Mouse (Mus musculus) CH12.LX (cell line): ENCODE data around the gene Prrx2. TPM values are rescaled to one million over a fixed set of nuclear protein-coding genes. Genes with fewer than 3 reads are reported as not detected.
A peak's percentile ranks its signal among the peaks of the same experiment; 100 is the strongest.
"Not testable (repeated sequence)": the region's sequence is repeated elsewhere in the genome, so short reads cannot be mapped to it uniquely, and the experiment has no call there.

Experiments
- DNase-seq: peaks from one replicate; pipeline ENCODE4 v3.0.0-alpha.2; 2013; ENCODE audit errors: extremely low read depth
- H3K27ac ChIP-seq: 2 replicates; pipeline ENCODE4 v1.5.1; 2012; ENCODE audit warnings: low read depth, mild to moderate bottlenecking, control low read depth, moderate library complexity; ENCODE audit not compliant: insufficient read depth
- H3K27me3 ChIP-seq: replicated peaks from 2 replicates; pipeline ENCODE3; 2012; ENCODE audit warnings: inconsistent platforms
- H3K36me3 ChIP-seq, 2 experiments: replicated peaks in 1 of 2; 2 replicates each; pipeline versions ENCODE3 to v1.6.1; 2012; ENCODE audit warnings: inconsistent platforms in 1 of 2, low read length in 1 of 2, mild to moderate bottlenecking in 1 of 2, mixed read lengths in 1 of 2, moderate library complexity in 1 of 2; ENCODE audit not compliant: control insufficient read depth in 1 of 2, insufficient read depth in 1 of 2
- H3K4me1 ChIP-seq, 2 experiments: 2 replicates each; pipeline ENCODE4 v1.6.1; 2012; ENCODE audit warnings: inconsistent platforms in 1 of 2, moderate library complexity in 1 of 2; ENCODE audit not compliant: insufficient read depth in 2 of 2, control insufficient read depth in 1 of 2
- H3K4me2 ChIP-seq: 2 replicates; pipeline ENCODE4 v1.6.1; 2012; ENCODE audit warnings: low read depth, mild to moderate bottlenecking, control low read depth; ENCODE audit not compliant: poor library complexity, insufficient read depth, severe bottlenecking
- H3K4me3 ChIP-seq, 3 experiments: fragments of 150-350 bp in 1 of 3; sonication (generic) in 1 of 3; replicated peaks in 1 of 3; 2 replicates each; pipeline versions ENCODE3 to v1.5.1; 2011 to 2012; ENCODE audit warnings: low read depth in 2 of 3, low read length in 2 of 3, mild to moderate bottlenecking in 2 of 3, moderate library complexity in 2 of 3, control low read depth in 1 of 3, improper control_type of control experiment in 1 of 3, inconsistent platforms in 1 of 3, mixed read lengths in 1 of 3; ENCODE audit not compliant: poor library complexity in 1 of 3
- H3K79me2 ChIP-seq: replicated peaks from 2 replicates; pipeline ENCODE4 v1.6.1; 2012; ENCODE audit warnings: mild to moderate bottlenecking, moderate library complexity; ENCODE audit not compliant: control insufficient read depth, poor library complexity, insufficient read depth, severe bottlenecking; ENCODE audit errors: extremely low read depth
- H3K9ac ChIP-seq: 2 replicates; pipeline ENCODE4 v1.6.1; 2012; ENCODE audit warnings: low read depth, mild to moderate bottlenecking, control low read depth, moderate library complexity; ENCODE audit not compliant: insufficient read depth
- H3K9me3 ChIP-seq: replicated peaks from 2 replicates; pipeline ENCODE3; 2012; ENCODE audit warnings: low read length, inconsistent platforms, mixed read lengths
- TBP ChIP-seq: conservative IDR thresholded peaks from 2 replicates; pipeline ENCODE4 v1.6.1; 2011; ENCODE audit warnings: low read depth, low read length, improper control_type of control experiment
- dilution Hi-C: fragments of 300-500 bp; cut with MboI; formaldehyde crosslinking; loops from 2 replicates; pipeline ENCODE4 v1.14.3; 2020; ENCODE audit warnings: low sequenced_read_pairs; ENCODE audit not compliant: extremely low pct_unique_long_range_greater_than_20kb, extremely low pct_ligation_motif_present
- in situ Hi-C: fragments of 300-500 bp; cut with MboI; formaldehyde crosslinking; loops from 3 replicates; pipeline ENCODE4 v1.14.3; 2019; ENCODE audit warnings: low sequenced_read_pairs, low pct_ligation_motif_present, low pct_unique_long_range_greater_than_20kb, mixed read lengths
- polyA plus RNA-seq: library from polyadenylated mRNA; unstranded; fragments of >175 nt; gene quantifications from 2 replicates; pipeline ENCODE4 v1.2.1, GENCODE M21; 2012; ENCODE audit warnings: low read depth; ENCODE audit not compliant: insufficient read length
- total RNA-seq, 2 experiments: library from RNA; depleted of rRNA; stranded (reverse); fragments of 300-350 nt in 1 of 2; fragments of >200 nt in 1 of 2; gene quantifications; 2 replicates each; pipeline ENCODE4 v1.2.3; 2012 to 2014

Gene Prrx2
- total and polyA plus RNA-seq, 3 experiments, result not detected

- H3K4me3 ChIP-seq, H3K4me2 ChIP-seq, H3K27me3 ChIP-seq, H3K27ac ChIP-seq, H3K9me3 ChIP-seq, DNase-seq, H3K79me2 ChIP-seq, dilution Hi-C loops, H3K9ac ChIP-seq, H3K36me3 ChIP-seq: not testable (repeated sequence)
- peaks cover 26 to 41% of the 10 kb centered on the region in 2 experiments for H3K4me1 ChIP-seq
- TF ChIP-seq TBP, result peak; percentile 58; the same call in 1 of the 2 replicates
- in situ Hi-C loops, result loop anchor here (5.0 to 10.0 kb wide), 3 partner anchors 39 to 496 kb away; no protein-coding TSS in a partner anchor
These were observed 96.1 kb downstream of the Prrx2 start for GRCm38 (mm10) chr2:30930846-30931245.

Other genes starting within 250 kb of the Prrx2 start
- gene Cstad, start 239.9 kb upstream of the Prrx2 start, total RNA-seq (2012; rRNA removed), result 0.51 TPM in 1 of 2 replicates, not detected in the other
- gene Cstad, start 239.9 kb upstream of the Prrx2 start, total RNA-seq (2014; rRNA removed), result not detected in 2 replicates
- gene Cstad, start 239.9 kb upstream of the Prrx2 start, polyA plus RNA-seq, result 0.29 TPM in 1 of 2 replicates, not detected in the other
- not detected in 2 replicates for gene 1700001O22Rik, start 31.3 kb upstream of the Prrx2 start, total RNA-seq (2012; rRNA removed)
- gene 1700001O22Rik, start 31.3 kb upstream of the Prrx2 start, total RNA-seq (2014; rRNA removed), result not detected in 2 replicates
- gene 1700001O22Rik, start 31.3 kb upstream of the Prrx2 start, polyA plus RNA-seq, result not detected in 2 replicates
- gene Ntmt1, start 27.1 kb upstream of the Prrx2 start, total RNA-seq (2012; rRNA removed), result 66.1 and 71.4 TPM in 2 replicates
- 50.4 and 51.4 TPM in 2 replicates for gene Ntmt1, start 27.1 kb upstream of the Prrx2 start, total RNA-seq (2014; rRNA removed)
- gene Ntmt1, start 27.1 kb upstream of the Prrx2 start, polyA plus RNA-seq, result 43.3 and 47.9 TPM in 2 replicates
- gene Asb6, start 4.6 kb upstream of the Prrx2 start, total RNA-seq (2012; rRNA removed), result 23.7 and 31.4 TPM in 2 replicates
- gene Asb6, start 4.6 kb upstream of the Prrx2 start, total RNA-seq (2014; rRNA removed), result 21.9 and 22.6 TPM in 2 replicates
- 30.0 and 31.1 TPM in 2 replicates for gene Asb6, start 4.6 kb upstream of the Prrx2 start, polyA plus RNA-seq
- 0.04 and 0.38 TPM in 2 replicates for gene Ptges, start 94.9 kb downstream of the Prrx2 start, total RNA-seq (2012; rRNA removed)
- gene Ptges, start 94.9 kb downstream of the Prrx2 start, total RNA-seq (2014; rRNA removed), result not detected in 2 replicates
- 0.09 TPM in 1 of 2 replicates, not detected in the other for gene Ptges, start 94.9 kb downstream of the Prrx2 start, polyA plus RNA-seq
- 25.3 and 31.8 TPM in 2 replicates for gene Tor1b, start 118.0 kb downstream of the Prrx2 start, total RNA-seq (2012; rRNA removed)
- gene Tor1b, start 118.0 kb downstream of the Prrx2 start, total RNA-seq (2014; rRNA removed), result 30.1 and 31.1 TPM in 2 replicates
- 19.5 and 23.1 TPM in 2 replicates for gene Tor1b, start 118.0 kb downstream of the Prrx2 start, polyA plus RNA-seq
- gene Tor1a, start 133.0 kb downstream of the Prrx2 start, total RNA-seq (2012; rRNA removed), result 44.9 and 49.5 TPM in 2 replicates
- gene Tor1a, start 133.0 kb downstream of the Prrx2 start, total RNA-seq (2014; rRNA removed), result 58.2 and 69.6 TPM in 2 replicates
- 35.0 and 45.6 TPM in 2 replicates for gene Tor1a, start 133.0 kb downstream of the Prrx2 start, polyA plus RNA-seq
- gene BC005624, start 147.2 kb downstream of the Prrx2 start, total RNA-seq (2012; rRNA removed), result 43.2 and 49.0 TPM in 2 replicates
- 40.5 and 43.4 TPM in 2 replicates for gene BC005624, start 147.2 kb downstream of the Prrx2 start, total RNA-seq (2014; rRNA removed)
- gene BC005624, start 147.2 kb downstream of the Prrx2 start, polyA plus RNA-seq, result 68.1 and 94.0 TPM in 2 replicates
- gene Usp20, start 147.3 kb downstream of the Prrx2 start, total RNA-seq (2012; rRNA removed), result 10.1 and 13.8 TPM in 2 replicates
- gene Usp20, start 147.3 kb downstream of the Prrx2 start, total RNA-seq (2014; rRNA removed), result 2.5 and 3.4 TPM in 2 replicates
- gene Usp20, start 147.3 kb downstream of the Prrx2 start, polyA plus RNA-seq, result 11.0 and 12.0 TPM in 2 replicates